Mouse (Mus musculus): ENCODE measurements around the gene Ush1g. TPM values are rescaled to one million over a fixed set of nuclear protein-coding genes. Genes with fewer than 3 reads are reported as not detected.
A peak's percentile ranks its signal among the peaks of the same experiment; 100 is the strongest.

The Ush1g gene
- polyA plus RNA-seq, 1 experiment from 2014 or later: 0.16 TPM

- ATAC-seq (ENCODE audit: low FRiP score, low TSS enrichment): peak; percentile 57; the same call in 1 of the 2 replicates
- Histone ChIP-seq H3K4me2 (ENCODE audit: low read length) (no peak overlapping the region), H3K27me3 (ENCODE audit: control insufficient read depth, insufficient read depth, low read length) (peaks cover 91% of the 10 kb centered on the region), H3K36me3 (ENCODE audit: control insufficient read depth, insufficient read depth, low read length) (no peaks in the 10 kb centered on the region), H3K27ac (replicated peaks; ENCODE audit: low read depth, low read length) (no peak overlapping the region), H3K9me3 (ENCODE audit: control insufficient read depth, low read length) (no peaks in the 10 kb centered on the region), H3K4me3 (replicated peaks; ENCODE audit: low read depth, low read length) (no peak overlapping the region), H3K9ac (replicated peaks; ENCODE audit: low read length) (no peak overlapping the region), H3K4me1 (ENCODE audit: control insufficient read depth, insufficient read depth, low read length) (0 out of 2 replicates have a peak, but pooled peaks cover 11% of the 10 kb centered on the region)
- DNase-seq: peak; percentile 57
- WGBS: 4% methylated on average over 18 of the region's 18 CpGs
Measured at GRCm38 (mm10) chr11:115319704-115320383, 2.0 kb downstream of the Ush1g start.

GRCm38 (mm10) chr11:115318245-115319027, 3.4 kb downstream of the Ush1g start:
- ATAC-seq (ENCODE audit: low FRiP score, low TSS enrichment) (no peak), DNase-seq (peak; percentile 64)
- no peak overlapping the region for H3K27ac ChIP-seq (replicated peaks; ENCODE audit: low read depth, low read length)
- 0 out of 2 replicates have a peak overlapping the region, but pooled peaks have one; percentile 2 for H3K4me3 ChIP-seq (replicated peaks; ENCODE audit: low read depth, low read length)
- H3K9me3 ChIP-seq (ENCODE audit: control insufficient read depth, low read length): no peaks in the 10 kb centered on the region
- 4% methylated on average over 63 of the region's 63 CpGs for WGBS
- 0 out of 2 replicates have a peak, but pooled peaks cover 10% of the 10 kb centered on the region for H3K4me1 ChIP-seq (ENCODE audit: control insufficient read depth, insufficient read depth, low read length)
- H3K9ac ChIP-seq (replicated peaks; ENCODE audit: low read length): no peak overlapping the region
- H3K36me3 ChIP-seq (ENCODE audit: control insufficient read depth, insufficient read depth, low read length): no peaks in the 10 kb centered on the region
- H3K27me3 ChIP-seq (ENCODE audit: control insufficient read depth, insufficient read depth, low read length): peaks cover 84% of the 10 kb centered on the region
- peak overlapping the region; percentile 35 for H3K4me2 ChIP-seq (ENCODE audit: low read length)

- Histone ChIP-seq H3K27me3 (ENCODE audit: control insufficient read depth, insufficient read depth, low read length) (peaks cover 71% of the 10 kb centered on the region), H3K4me3 (replicated peaks; ENCODE audit: low read depth, low read length) (no peak overlapping the region), H3K9me3 (ENCODE audit: control insufficient read depth, low read length) (no peaks in the 10 kb centered on the region), H3K4me1 (ENCODE audit: control insufficient read depth, insufficient read depth, low read length) (0 out of 2 replicates have a peak, but pooled peaks cover 8% of the 10 kb centered on the region), H3K36me3 (ENCODE audit: control insufficient read depth, insufficient read depth, low read length) (no peaks in the 10 kb centered on the region), H3K27ac (replicated peaks; ENCODE audit: low read depth, low read length) (no peak overlapping the region), H3K4me2 (ENCODE audit: low read length) (no peak overlapping the region), H3K9ac (replicated peaks; ENCODE audit: low read length) (no peak overlapping the region)
- ATAC-seq (ENCODE audit: low FRiP score, low TSS enrichment) (no peak), DNase-seq (no peak)
- 63% methylated on average over 7 of the region's 7 CpGs for WGBS
Measured at GRCm38 (mm10) chr11:115317204-115317603, 4.6 kb downstream of the Ush1g start.

GRCm38 (mm10) chr11:115314249-115314648, 7.6 kb downstream of the Ush1g start:
- no peak for ATAC-seq (ENCODE audit: low FRiP score, low TSS enrichment)

GRCm38 (mm10) chr11:115308781-115309180, 13.1 kb downstream of the Ush1g start:
- 0 out of 2 replicates have a peak, but pooled peaks cover 4% of the 10 kb centered on the region for H3K4me1 ChIP-seq (ENCODE audit: control insufficient read depth, insufficient read depth, low read length)
- no peak overlapping the region for H3K27ac ChIP-seq (replicated peaks; ENCODE audit: low read depth, low read length)
- DNase-seq: no peak
- ATAC-seq (ENCODE audit: low FRiP score, low TSS enrichment): no peak
- H3K9me3 ChIP-seq (ENCODE audit: control insufficient read depth, low read length): no peaks in the 10 kb centered on the region
- H3K27me3 ChIP-seq (ENCODE audit: control insufficient read depth, insufficient read depth, low read length): no peaks in the 10 kb centered on the region
- no peak overlapping the region for H3K4me3 ChIP-seq (replicated peaks; ENCODE audit: low read depth, low read length)
- no peaks in the 10 kb centered on the region for H3K36me3 ChIP-seq (ENCODE audit: control insufficient read depth, insufficient read depth, low read length)
- H3K9ac ChIP-seq (replicated peaks; ENCODE audit: low read length): no peak overlapping the region
- no peak overlapping the region for H3K4me2 ChIP-seq (ENCODE audit: low read length)
- WGBS: 79% methylated on average over 1 of the region's 1 CpGs

More at GRCm38 (mm10) chr11:115314249-115314648, 7.6 kb downstream of the Ush1g start:
- no peak for DNase-seq
- no peak overlapping the region for H3K4me2 ChIP-seq (ENCODE audit: low read length)
- no peak overlapping the region for H3K27ac ChIP-seq (replicated peaks; ENCODE audit: low read depth, low read length)
- no peaks in the 10 kb centered on the region for H3K36me3 ChIP-seq (ENCODE audit: control insufficient read depth, insufficient read depth, low read length)
- no peaks in the 10 kb centered on the region for H3K9me3 ChIP-seq (ENCODE audit: control insufficient read depth, low read length)
- 45% methylated on average over 2 of the region's 2 CpGs for WGBS
- H3K27me3 ChIP-seq (ENCODE audit: control insufficient read depth, insufficient read depth, low read length): peaks cover 44% of the 10 kb centered on the region
- no peak overlapping the region for H3K4me3 ChIP-seq (replicated peaks; ENCODE audit: low read depth, low read length)
- H3K4me1 ChIP-seq (ENCODE audit: control insufficient read depth, insufficient read depth, low read length): 0 out of 2 replicates have a peak, but pooled peaks cover 2% of the 10 kb centered on the region
- H3K9ac ChIP-seq (replicated peaks; ENCODE audit: low read length): no peak overlapping the region

- ATAC-seq (ENCODE audit: low FRiP score, low TSS enrichment) (no peak), DNase-seq (no peak)
- Histone ChIP-seq H3K27me3 (ENCODE audit: control insufficient read depth, insufficient read depth, low read length) (no peaks in the 10 kb centered on the region), H3K4me2 (ENCODE audit: low read length) (no peak within 1 kb of the TSS), H3K9me3 (ENCODE audit: control insufficient read depth, low read length) (no peaks in the 10 kb centered on the region), H3K9ac (replicated peaks; ENCODE audit: low read length) (no peak within 1 kb of the TSS), H3K4me3 (replicated peaks; ENCODE audit: low read depth, low read length) (no peak within 1 kb of the TSS), H3K4me1 (ENCODE audit: control insufficient read depth, insufficient read depth, low read length) (0 out of 2 replicates have a peak, but pooled peaks cover 4% of the 10 kb centered on the region), H3K27ac (replicated peaks; ENCODE audit: low read depth, low read length) (no peak within 1 kb of the TSS), H3K36me3 (ENCODE audit: control insufficient read depth, insufficient read depth, low read length) (no peaks in the 10 kb centered on the region)
- WGBS: 10% methylated on average over 8 of the region's 8 CpGs
Measured at GRCm38 (mm10) chr11:115306863-115307262, 15.0 kb downstream of the Ush1g start, which contains the start of gene Otop2. Gene Otop2, plus strand, starts transcription at chr11:115307163.

- Histone ChIP-seq H3K36me3 (ENCODE audit: control insufficient read depth, insufficient read depth, low read length) (no peaks in the 10 kb centered on the region), H3K9ac (replicated peaks; ENCODE audit: low read length) (no peak overlapping the region), H3K4me1 (ENCODE audit: control insufficient read depth, insufficient read depth, low read length) (0 out of 2 replicates have a peak, but pooled peaks cover 4% of the 10 kb centered on the region), H3K27ac (replicated peaks; ENCODE audit: low read depth, low read length) (no peak overlapping the region), H3K4me2 (ENCODE audit: low read length) (no peak overlapping the region), H3K9me3 (ENCODE audit: control insufficient read depth, low read length) (no peaks in the 10 kb centered on the region), H3K27me3 (ENCODE audit: control insufficient read depth, insufficient read depth, low read length) (no peaks in the 10 kb centered on the region), H3K4me3 (replicated peaks; ENCODE audit: low read depth, low read length) (no peak overlapping the region)
- DNase-seq: no peak
- WGBS: 77% methylated on average over 8 of the region's 8 CpGs
- ATAC-seq (ENCODE audit: low FRiP score, low TSS enrichment): no peak
Measured at GRCm38 (mm10) chr11:115303167-115303566, 18.7 kb downstream of the Ush1g start.

GRCm38 (mm10) chr11:115301351-115301750, 20.5 kb downstream of the Ush1g start:
- Histone ChIP-seq H3K4me2 (ENCODE audit: low read length) (no peak overlapping the region), H3K9ac (replicated peaks; ENCODE audit: low read length) (no peak overlapping the region), H3K36me3 (ENCODE audit: control insufficient read depth, insufficient read depth, low read length) (no peaks in the 10 kb centered on the region), H3K27me3 (ENCODE audit: control insufficient read depth, insufficient read depth, low read length) (no peaks in the 10 kb centered on the region; the same call in 1 of the 2 replicates), H3K27ac (replicated peaks; ENCODE audit: low read depth, low read length) (no peak overlapping the region), H3K9me3 (ENCODE audit: control insufficient read depth, low read length) (no peaks in the 10 kb centered on the region), H3K4me3 (replicated peaks; ENCODE audit: low read depth, low read length) (no peak overlapping the region), H3K4me1 (ENCODE audit: control insufficient read depth, insufficient read depth, low read length) (0 out of 2 replicates have a peak, but pooled peaks cover 8% of the 10 kb centered on the region)
- 84% methylated on average over 2 of the region's 2 CpGs for WGBS
- DNase-seq (no peak), ATAC-seq (ENCODE audit: low FRiP score, low TSS enrichment) (no peak)

Data from midbrain, embryonic 14.5 days (tissue).